Mouse (Mus musculus) limb, embryonic 14.5 days (tissue): ENCODE measurements around the gene Faah. TPM values are rescaled to one million over a fixed set of nuclear protein-coding genes. Genes with fewer than 3 reads are reported as not detected.

Experiments used
- ATAC-seq: fragments of 200-750 bp; cut with Nextera tagmentation; 2 replicates; pipeline ENCODE4 v1.8.0; 2017; ENCODE audit warnings: low read depth, moderate number of reproducible peaks, moderate TSS enrichment; ENCODE audit not compliant: low FRiP score
- DNase-seq: peaks from one replicate; pipeline ENCODE4 v3.0.0-alpha.2; 2015; ENCODE audit warnings: low spot score
- H3K27ac ChIP-seq: fragments of 300-500 bp; sonication (generic); replicated peaks from 2 replicates; pipeline ENCODE4 v1.5.1; 2014; ENCODE audit warnings: low read depth, mild to moderate bottlenecking, low read length, moderate library complexity, mixed read lengths
- H3K27me3 ChIP-seq: fragments of 300-500 bp; sonication (generic); 2 replicates; pipeline ENCODE4 v1.6.1; 2014; ENCODE audit warnings: low read length, mixed read lengths; ENCODE audit not compliant: control insufficient read depth, insufficient read depth
- H3K36me3 ChIP-seq: fragments of 300-500 bp; sonication (generic); 2 replicates; pipeline ENCODE4 v1.6.1; 2014; ENCODE audit warnings: mild to moderate bottlenecking, low read length, moderate library complexity, mixed read lengths; ENCODE audit not compliant: control insufficient read depth, insufficient read depth
- H3K4me1 ChIP-seq: fragments of 300-500 bp; sonication (generic); 2 replicates; pipeline ENCODE4 v1.6.1; 2014; ENCODE audit warnings: antibody characterized with exemption, low read length, mixed read lengths; ENCODE audit not compliant: control insufficient read depth, insufficient read depth
- H3K4me2 ChIP-seq: fragments of 300-500 bp; sonication (generic); replicated peaks from 2 replicates; pipeline ENCODE4 v1.6.1; 2014; ENCODE audit warnings: low read depth, mild to moderate bottlenecking, low read length, moderate library complexity; ENCODE audit not compliant: severe bottlenecking
- H3K4me3 ChIP-seq: fragments of 300-500 bp; sonication (generic); replicated peaks from 2 replicates; pipeline ENCODE4 v1.5.1; 2014; ENCODE audit warnings: low read length
- H3K9ac ChIP-seq: fragments of 300-500 bp; sonication (generic); 2 replicates; pipeline ENCODE4 v1.6.1; 2014; ENCODE audit warnings: mild to moderate bottlenecking, low read depth, low read length, moderate library complexity; ENCODE audit not compliant: severe bottlenecking
- H3K9me3 ChIP-seq: fragments of 300-500 bp; sonication (generic); 2 replicates; pipeline ENCODE4 v1.6.1; 2016; ENCODE audit warnings: low read length; ENCODE audit not compliant: control insufficient read depth
- POLR2A ChIP-seq: fragments of 200-500 bp; IDR thresholded peaks from 2 replicates; pipeline ENCODE4 v1.8.0; 2012; ENCODE audit warnings: inconsistent platforms, mild to moderate bottlenecking, moderate library complexity, borderline replicate concordance; ENCODE audit not compliant: insufficient read depth, insufficient read length; ENCODE audit errors: extremely low read depth
- WGBS: fragments of 180-500 bp; shearing (Covaris S2); extraction: QIAGEN DNeasy Blood & Tissue Kit; methylation state at CpG from one replicate; pipeline ENCODE4 v1.1.7; 2014; 5-methylcytosine and 5-hydroxymethylcytosine counted together
- polyA plus RNA-seq, 2 experiments: library from polyadenylated mRNA; depleted of rRNA in 1 of 2; stranded (reverse) in 1 of 2; unstranded in 1 of 2; fragments of >200 nt; fragmentation: Nextera tagmentation in 1 of 2; extraction: Ambion mirVana in 1 of 2; gene quantifications; 2 replicates each; pipeline versions ENCODE4 v1.2.1 to v1.2.3; 2012 to 2014

Gene Faah
- polyA plus RNA-seq, 2 experiments = 1.9 to 2.1 TPM

DNA sequence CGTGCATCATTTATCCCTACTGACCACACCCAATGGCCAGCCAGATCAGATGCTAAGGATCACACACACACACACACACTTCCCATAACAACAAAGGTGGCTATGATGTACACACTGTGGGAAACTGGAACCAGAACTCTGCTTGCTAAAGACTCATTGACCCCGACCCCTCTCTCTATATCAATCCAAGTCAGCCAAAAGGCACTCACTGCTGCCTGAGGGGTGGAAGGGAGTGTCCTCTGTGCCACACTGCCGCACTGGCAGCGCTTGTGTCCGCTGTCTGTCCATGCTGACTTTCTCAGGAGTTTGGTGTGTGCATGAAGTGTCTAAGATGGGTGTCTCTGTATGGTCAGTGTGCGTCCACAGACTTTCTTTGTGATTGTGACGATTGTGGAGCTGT lies 55.7 kb downstream of the Faah start:
- no peak for ATAC-seq
- Histone ChIP-seq H3K36me3 (no peaks in the 10 kb centered on the region), H3K27me3 (peaks cover 75% of the 10 kb centered on the region), H3K9ac (no peak overlapping the region), H3K4me2 (no peak overlapping the region), H3K4me3 (no peak overlapping the region), H3K4me1 (no peaks in the 10 kb centered on the region), H3K27ac (no peak overlapping the region), H3K9me3 (no peaks in the 10 kb centered on the region)
- TF ChIP-seq POLR2A = no peak
- DNase-seq = no peak
- 16% methylated on average over 7 of the region's 7 CpGs for WGBS

DNA sequence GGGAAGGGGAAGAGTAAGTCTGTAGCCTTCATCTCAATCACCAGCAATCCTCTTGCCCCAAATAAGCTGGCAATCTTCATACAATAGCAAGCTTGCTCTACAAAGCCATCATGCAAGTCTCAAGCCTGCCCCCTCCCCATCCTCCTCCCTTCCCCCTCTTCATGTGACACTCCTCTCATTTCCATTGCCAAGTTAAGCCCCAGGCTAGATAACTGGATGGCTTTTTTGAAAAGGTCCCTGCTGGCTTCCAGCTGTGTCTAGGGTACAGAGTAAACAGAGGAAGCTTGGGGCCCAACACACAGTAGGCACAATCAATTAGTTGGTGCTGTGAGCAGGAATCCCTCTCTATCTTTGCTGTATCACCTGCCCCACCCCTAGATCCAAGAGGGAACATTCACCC lies 58.2 kb downstream of the Faah start:
- no peak overlapping the region for H3K9ac ChIP-seq
- DNase-seq (no peak), ATAC-seq (no peak)
- H3K4me1 ChIP-seq = no peaks in the 10 kb centered on the region
- no peaks in the 10 kb centered on the region for H3K36me3 ChIP-seq
- H3K9me3 ChIP-seq = no peaks in the 10 kb centered on the region
- no peak overlapping the region for H3K4me3 ChIP-seq
- H3K27ac ChIP-seq = no peak overlapping the region
- TF ChIP-seq POLR2A = no peak
- no peak overlapping the region for H3K4me2 ChIP-seq
- peaks cover 74% of the 10 kb centered on the region for H3K27me3 ChIP-seq

DNA sequence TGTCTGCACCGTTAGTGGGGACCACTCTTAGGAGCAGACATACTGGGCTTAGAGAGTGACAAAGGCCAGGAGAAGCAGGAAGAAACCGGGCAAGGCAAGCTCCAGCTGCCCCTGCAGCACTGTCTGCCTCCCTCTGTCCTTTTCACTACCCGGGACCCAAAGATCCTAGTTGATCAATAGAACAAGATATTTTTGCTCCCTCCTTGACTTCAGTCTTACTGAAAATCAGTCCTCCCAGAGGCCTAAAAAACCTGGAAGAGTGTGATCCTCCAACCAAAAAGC lies 62.3 kb downstream of the Faah start:
- no peaks in the 10 kb centered on the region for H3K36me3 ChIP-seq
- H3K4me2 ChIP-seq = no peak overlapping the region
- H3K9ac ChIP-seq = no peak overlapping the region
- no peaks in the 10 kb centered on the region for H3K4me1 ChIP-seq
- no peak overlapping the region for H3K4me3 ChIP-seq
- no peak for TF ChIP-seq POLR2A
- DNase-seq = no peak
- H3K27ac ChIP-seq = no peak overlapping the region
- peaks cover 68% of the 10 kb centered on the region for H3K27me3 ChIP-seq
- WGBS = 6% methylated on average over 3 of the region's 3 CpGs
- H3K9me3 ChIP-seq = no peaks in the 10 kb centered on the region
- no peak for ATAC-seq

DNA sequence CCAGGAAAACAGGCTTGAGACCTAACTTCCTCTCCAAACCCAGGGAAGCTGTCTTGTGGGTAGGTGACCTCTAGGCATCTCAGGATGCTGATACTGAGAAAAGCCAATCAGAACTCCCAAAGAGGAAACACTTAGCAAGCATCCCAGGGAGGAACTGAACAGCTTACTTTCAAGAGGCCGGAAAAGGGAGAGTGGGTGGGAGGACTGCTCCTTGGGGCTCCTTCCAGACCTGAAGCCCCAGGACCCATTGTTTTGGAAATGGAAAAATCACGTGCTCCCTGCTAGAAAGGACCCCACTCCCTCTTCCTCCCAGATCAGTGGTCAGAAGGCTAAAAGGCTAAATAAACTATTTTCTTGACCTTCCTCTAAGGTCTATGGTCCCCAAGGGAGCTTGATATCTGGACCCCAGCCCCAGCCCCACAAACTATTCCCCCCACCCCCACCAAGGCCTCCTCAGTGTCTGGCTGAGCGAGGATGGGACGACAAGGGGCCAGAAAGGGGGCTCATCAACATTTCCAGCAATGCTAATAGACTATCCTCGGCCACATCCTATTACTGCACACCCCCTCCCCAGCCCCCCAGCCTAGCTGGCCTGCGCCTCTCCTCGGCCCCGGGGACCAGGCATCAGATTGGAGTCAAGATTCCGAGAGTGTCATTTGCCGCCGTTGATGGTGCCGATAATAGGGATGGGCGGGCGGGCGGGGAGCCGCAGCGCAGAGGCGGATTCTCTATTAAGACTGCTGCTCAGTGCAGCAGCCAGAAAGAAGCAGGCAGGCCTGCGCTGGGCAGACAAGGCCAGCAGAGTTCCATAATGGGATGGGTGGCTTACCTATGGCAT lies 62.9 kb downstream of the Faah start:
- Histone ChIP-seq H3K4me3 (no peak overlapping the region), H3K36me3 (no peaks in the 10 kb centered on the region), H3K4me2 (no peak overlapping the region), H3K27me3 (peaks cover 73% of the 10 kb centered on the region), H3K4me1 (no peaks in the 10 kb centered on the region), H3K9ac (no peak overlapping the region), H3K27ac (no peak overlapping the region), H3K9me3 (no peaks in the 10 kb centered on the region)
- TF ChIP-seq POLR2A = no peak
- DNase-seq (no peak), ATAC-seq (no peak)
- 4% methylated on average over 19 of the region's 19 CpGs for WGBS

DNA sequence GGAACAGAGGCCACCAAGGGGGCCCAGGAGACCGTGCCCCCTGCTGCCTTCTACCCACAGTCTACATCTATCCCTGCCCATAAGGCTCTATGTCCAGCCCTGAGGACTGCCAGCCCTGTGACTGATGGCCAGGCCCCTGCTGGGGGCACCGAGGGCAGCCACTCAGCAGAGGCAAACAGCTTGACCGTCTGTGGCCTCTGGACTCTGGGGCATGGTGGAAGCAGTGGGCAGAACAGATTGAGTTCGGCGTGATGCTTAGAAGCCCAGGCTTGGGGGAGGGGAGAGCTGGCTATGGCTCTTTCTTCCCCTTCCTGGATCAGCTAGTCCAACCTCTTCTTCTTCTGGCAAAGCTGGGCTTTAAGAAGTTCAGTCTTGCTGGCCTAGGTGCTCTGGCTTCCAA lies 64.2 kb downstream of the Faah start:
- no peaks in the 10 kb centered on the region for H3K4me1 ChIP-seq
- H3K27ac ChIP-seq = no peak overlapping the region
- WGBS = 19% methylated on average over 4 of the region's 5 CpGs
- ATAC-seq (no peak), DNase-seq (no peak)
- no peak overlapping the region for H3K4me3 ChIP-seq
- TF ChIP-seq POLR2A = no peak
- no peaks in the 10 kb centered on the region for H3K9me3 ChIP-seq
- H3K4me2 ChIP-seq = no peak overlapping the region
- H3K36me3 ChIP-seq = no peaks in the 10 kb centered on the region
- peaks cover 72% of the 10 kb centered on the region for H3K27me3 ChIP-seq
- H3K9ac ChIP-seq = no peak overlapping the region
